Mouse (Mus musculus) MEL (cell line): ENCODE data around the gene Rpl3. TPM values are rescaled to one million over a fixed set of nuclear protein-coding genes. Genes with fewer than 3 reads are reported as not detected.
A peak's percentile ranks its signal among the peaks of the same experiment; 100 is the strongest.

Experiments used
- DNase-seq: peaks from one replicate; pipeline ENCODE4 v3.0.0; 2011; ENCODE audit warnings: low read depth, low spot score
- H3K27ac ChIP-seq: 2 replicates; pipeline ENCODE4 v1.5.1; 2012; ENCODE audit warnings: low read depth, mild to moderate bottlenecking, control low read depth, low read length, moderate library complexity; ENCODE audit not compliant: control insufficient read depth
- H3K27me3 ChIP-seq, 2 experiments: fragments of 150-350 bp in 1 of 2; sonication (generic) in 1 of 2; 2 replicates each; pipeline ENCODE4 v1.6.1; 2012; ENCODE audit warnings: low read length in 2 of 2, mild to moderate bottlenecking in 2 of 2, improper control_type of control experiment in 1 of 2, moderate library complexity in 1 of 2; ENCODE audit not compliant: insufficient read depth in 2 of 2, control insufficient read depth in 1 of 2
- H3K36me3 ChIP-seq, 2 experiments: 2 replicates each; pipeline ENCODE4 v1.6.1; 2012 to 2014; ENCODE audit warnings: low read length in 2 of 2, improper control_type of control experiment in 1 of 2, inconsistent platforms in 1 of 2, mild to moderate bottlenecking in 1 of 2; ENCODE audit not compliant: insufficient read depth in 2 of 2, control insufficient read depth in 1 of 2
- H3K4me1 ChIP-seq, 2 experiments: fragments of 150-350 bp in 1 of 2; sonication (generic) in 1 of 2; 2 replicates each; pipeline ENCODE4 v1.6.1; 2012; ENCODE audit warnings: low read length in 2 of 2, improper control_type of control experiment in 1 of 2, mild to moderate bottlenecking in 1 of 2; ENCODE audit not compliant: insufficient read depth in 2 of 2, control insufficient read depth in 1 of 2
- H3K4me3 ChIP-seq, 2 experiments: fragments of 150-350 bp in 1 of 2; sonication (generic) in 1 of 2; 2 replicates each; pipeline ENCODE4 v1.5.1; 2012; ENCODE audit warnings: low read depth in 2 of 2, low read length in 2 of 2, mild to moderate bottlenecking in 2 of 2, moderate library complexity in 2 of 2, control low read depth in 1 of 2, improper control_type of control experiment in 1 of 2; ENCODE audit not compliant: control insufficient read depth in 1 of 2, insufficient read depth in 1 of 2
- H3K79me2 ChIP-seq: 2 replicates; pipeline ENCODE4 v1.6.1; 2012; ENCODE audit warnings: mild to moderate bottlenecking, low read length, moderate library complexity; ENCODE audit not compliant: control insufficient read depth, poor library complexity, insufficient read depth
- H3K9ac ChIP-seq: 2 replicates; pipeline ENCODE4 v1.6.1; 2012; ENCODE audit warnings: low read depth, mild to moderate bottlenecking, control low read depth, low read length, moderate library complexity; ENCODE audit not compliant: control insufficient read depth, poor library complexity, severe bottlenecking
- H3K9me3 ChIP-seq: fragments of 150-350 bp; sonication (generic); replicated peaks from 2 replicates; pipeline ENCODE4 v1.6.1; 2012; ENCODE audit warnings: mild to moderate bottlenecking, low read length, improper control_type of control experiment, moderate library complexity; ENCODE audit not compliant: insufficient read depth
- BHLHE40 ChIP-seq: IDR thresholded peaks from 2 replicates; pipeline ENCODE4 v1.6.1; 2012; ENCODE audit warnings: low read depth, mild to moderate bottlenecking, inconsistent platforms, low read length, improper control_type of control experiment, borderline replicate concordance
- CHD1 ChIP-seq: IDR thresholded peaks from 2 replicates; pipeline ENCODE4 v1.6.1; 2012; ENCODE audit warnings: low read depth, mild to moderate bottlenecking, inconsistent platforms, low read length, improper control_type of control experiment
- CTCF ChIP-seq, 3 experiments: IDR thresholded peaks in 2 of 3; conservative IDR thresholded peaks in 1 of 3; 2 replicates each; pipeline ENCODE4 v1.5.1; 2011 to 2012; ENCODE audit warnings: low read length in 3 of 3, low read depth in 2 of 3, mild to moderate bottlenecking in 2 of 3, improper control_type of control experiment in 1 of 3, inconsistent platforms in 1 of 3, mixed read lengths in 1 of 3, moderate library complexity in 1 of 3; ENCODE audit not compliant: control insufficient read depth in 1 of 3, insufficient read depth in 1 of 3, poor library complexity in 1 of 3, severe bottlenecking in 1 of 3
- E2F4 ChIP-seq: IDR thresholded peaks from 2 replicates; pipeline ENCODE4 v1.6.1; 2011; ENCODE audit warnings: low read depth, low read length, improper control_type of control experiment, borderline replicate concordance
- ETS1 ChIP-seq: IDR thresholded peaks from 2 replicates; pipeline ENCODE4 v1.6.1; 2012; ENCODE audit warnings: low read depth, mild to moderate bottlenecking, inconsistent platforms, low read length, improper control_type of control experiment, moderate library complexity
- GATA1 ChIP-seq: IDR thresholded peaks from 2 replicates; pipeline ENCODE4 v1.6.1; 2011; ENCODE audit warnings: low read depth, low read length, improper control_type of control experiment
- JUND ChIP-seq: IDR thresholded peaks from 2 replicates; pipeline ENCODE4 v1.6.1; 2011; ENCODE audit warnings: low read depth, mild to moderate bottlenecking, improper control_type of control experiment, low read length
- KAT2A ChIP-seq: conservative IDR thresholded peaks from 2 replicates; pipeline ENCODE4 v1.6.1; 2012; ENCODE audit warnings: low read depth, low read length, improper control_type of control experiment, inconsistent platforms
- MAX ChIP-seq: IDR thresholded peaks from 2 replicates; pipeline ENCODE4 v1.6.1; 2011; ENCODE audit warnings: low read length, improper control_type of control experiment
- MEF2A ChIP-seq: IDR thresholded peaks from 2 replicates; pipeline ENCODE4 v1.6.1; 2014; ENCODE audit warnings: low read depth, mild to moderate bottlenecking, inconsistent platforms, low read length, improper control_type of control experiment; ENCODE audit not compliant: poor library complexity, insufficient replicate concordance, severe bottlenecking; ENCODE audit errors: extremely low read depth
- MXI1 ChIP-seq: IDR thresholded peaks from 2 replicates; pipeline ENCODE4 v1.6.1; 2011; ENCODE audit warnings: mild to moderate bottlenecking, low read depth, low read length, improper control_type of control experiment
- MYB ChIP-seq: IDR thresholded peaks from 2 replicates; pipeline ENCODE4 v1.6.1; 2011; ENCODE audit warnings: mild to moderate bottlenecking, low read depth, low read length, improper control_type of control experiment
- MYC ChIP-seq: IDR thresholded peaks from 2 replicates; pipeline ENCODE4 v1.6.1; 2011; ENCODE audit warnings: low read depth, mild to moderate bottlenecking, low read length, improper control_type of control experiment, moderate library complexity
- NELFE ChIP-seq: IDR thresholded peaks from 2 replicates; pipeline ENCODE4 v1.6.1; 2011; ENCODE audit warnings: low read depth, low read length, improper control_type of control experiment
- NRF1 ChIP-seq: IDR thresholded peaks from 2 replicates; pipeline ENCODE4 v1.6.1; 2014; ENCODE audit warnings: low read depth, mild to moderate bottlenecking, inconsistent platforms, low read length, improper control_type of control experiment, moderate library complexity; ENCODE audit not compliant: poor library complexity, insufficient read depth, severe bottlenecking
- POLR2A ChIP-seq, 2 experiments: IDR thresholded peaks; 2 replicates each; pipeline ENCODE4 v1.6.1; 2011 to 2012; ENCODE audit warnings: low read length in 2 of 2, mild to moderate bottlenecking in 2 of 2, control low read depth in 1 of 2, improper control_type of control experiment in 1 of 2, low read depth in 1 of 2, moderate library complexity in 1 of 2; ENCODE audit not compliant: control insufficient read depth in 1 of 2, insufficient read depth in 1 of 2, poor library complexity in 1 of 2
- POLR2AphosphoS2 ChIP-seq: IDR thresholded peaks from 2 replicates; pipeline ENCODE4 v1.6.1; 2011; ENCODE audit warnings: low read length, improper control_type of control experiment
- POLR2AphosphoS5 ChIP-seq: IDR thresholded peaks from 2 replicates; pipeline ENCODE4 v1.6.1; 2012; ENCODE audit warnings: low read depth, borderline replicate concordance, mild to moderate bottlenecking, inconsistent platforms, low read length, moderate library complexity, mixed read lengths
- RCOR1 ChIP-seq: IDR thresholded peaks from 2 replicates; pipeline ENCODE4 v1.6.1; 2012; ENCODE audit warnings: low read depth, mild to moderate bottlenecking, inconsistent platforms, low read length, improper control_type of control experiment
- SIN3A ChIP-seq: IDR thresholded peaks from 2 replicates; pipeline ENCODE4 v1.6.1; 2012; ENCODE audit warnings: low read length, improper control_type of control experiment, inconsistent platforms
- SMC3 ChIP-seq: IDR thresholded peaks from 2 replicates; pipeline ENCODE4 v1.6.1; 2011; ENCODE audit warnings: low read depth, low read length, improper control_type of control experiment
- TAL1 ChIP-seq: IDR thresholded peaks from 2 replicates; pipeline ENCODE4 v1.6.1; 2012; ENCODE audit warnings: mild to moderate bottlenecking, inconsistent platforms, low read length, moderate library complexity, mixed read lengths
- USF2 ChIP-seq, 2 experiments: IDR thresholded peaks; 2 replicates each; pipeline ENCODE4 v1.6.1; 2011 to 2012; ENCODE audit warnings: improper control_type of control experiment in 2 of 2, low read length in 2 of 2, borderline replicate concordance in 1 of 2, inconsistent platforms in 1 of 2, low read depth in 1 of 2, mild to moderate bottlenecking in 1 of 2; ENCODE audit not compliant: insufficient read depth in 1 of 2
- ZC3H11A ChIP-seq: IDR thresholded peaks from 2 replicates; pipeline ENCODE4 v1.6.1; 2012; ENCODE audit warnings: low read depth, mild to moderate bottlenecking, inconsistent platforms, low read length, improper control_type of control experiment
- ZMIZ1 ChIP-seq: IDR thresholded peaks from 2 replicates; pipeline ENCODE4 v1.6.1; 2012; ENCODE audit warnings: low read depth, mild to moderate bottlenecking, inconsistent platforms, low read length, improper control_type of control experiment, moderate library complexity
- polyA plus RNA-seq, 2 experiments: library from polyadenylated mRNA; stranded (reverse) in 1 of 2; unstranded in 1 of 2; fragments of >175 nt in 1 of 2; fragments of >200 nt in 1 of 2; gene quantifications; 2 replicates each; pipeline versions ENCODE4 v1.2.1 to v1.2.4; 2012; ENCODE audit warnings: low replicate concordance in 2 of 2, low read depth in 1 of 2; ENCODE audit not compliant: insufficient read length in 2 of 2, insufficient read depth in 1 of 2, missing spikeins in 1 of 2
- total RNA-seq: library from RNA; depleted of rRNA; stranded (reverse); fragments of 300-350 nt; gene quantifications from 2 replicates; pipeline ENCODE4 v1.2.3, GENCODE M21; 2012

The Rpl3 gene
- total and polyA plus RNA-seq, 3 experiments: 543 to 1,686 (median 1,096) TPM

- Histone ChIP-seq H3K4me1 (no peaks in the 10 kb centered on the region), H3K36me3 (peaks cover 15% of the 10 kb centered on the region in 2 experiments; a peak in 3 of 4 replicates), H3K9me3 (no peaks in the 10 kb centered on the region), H3K79me2 (peaks cover 46% of the 10 kb centered on the region), H3K4me3 (peak overlapping the region; percentile 60 to 85), H3K27me3 (no peaks in the 10 kb centered on the region)
- no peak; the same call in 1 of the 2 replicates for TF ChIP-seq KAT2A
- no peak for TF ChIP-seq E2F4
- TF ChIP-seq TAL1: no peak
- 0 out of 2 replicates have a peak, but pooled peaks have one; percentile 13 for TF ChIP-seq NELFE
- TF ChIP-seq ZMIZ1: peak; percentile 73
- TF ChIP-seq CHD1: peak; percentile 73; the same call in 1 of the 2 replicates
- no peak for TF ChIP-seq MYB
- no peak for TF ChIP-seq SMC3
- TF ChIP-seq USF2 (IDR thresholded peaks at IDR 0.05; ENCODE audit: borderline replicate concordance in 1 of 2, insufficient read depth in 1 of 2, low read depth in 1 of 2, low read length in 2 of 2): no peak
- TF ChIP-seq MAX: peak; percentile 67; the same call in 1 of the 2 replicates
- no peak for TF ChIP-seq POLR2AphosphoS5
- peak; percentile 54 for TF ChIP-seq SIN3A
- TF ChIP-seq ETS1: no peak
- 0 out of 4 replicates have a peak, but pooled peaks of 1 of the 2 experiments have one; percentile 42 for TF ChIP-seq POLR2A (IDR thresholded peaks at IDR 0.05; ENCODE audit: control insufficient read depth in 1 of 2, insufficient read depth in 1 of 2, low read depth in 1 of 2, low read length in 2 of 2, poor library complexity in 1 of 2)
- TF ChIP-seq MEF2A: no peak
- peak; percentile 66 for TF ChIP-seq MXI1
- peak; percentile 90 for TF ChIP-seq MYC
- TF ChIP-seq, all 39 proteins: peak for 8
- peak overlapping the region; percentile 87 for H3K9ac ChIP-seq
- DNase-seq: peak; percentile 62
- peak overlapping the region; percentile 87 for H3K27ac ChIP-seq
Observed at GRCm38 (mm10) chr15:80081801-80082546, 9.7 kb downstream of the Rpl3 start.

GRCm38 (mm10) chr15:80080711-80081615 lies 10.7 kb downstream of the Rpl3 start:
- Histone ChIP-seq H3K79me2 (peaks cover 46% of the 10 kb centered on the region), H3K4me3 (peak overlapping the region; percentile 60 to 85), H3K27ac (peak overlapping the region; percentile 87), H3K4me1 (no peaks in the 10 kb centered on the region), H3K27me3 (no peaks in the 10 kb centered on the region), H3K36me3 (peaks cover 15% of the 10 kb centered on the region in 2 experiments; a peak in 3 of 4 replicates), H3K9ac (peak overlapping the region; percentile 87), H3K9me3 (no peaks in the 10 kb centered on the region)
- DNase-seq: peak; percentile 68
- TF ChIP-seq MYC (peak; percentile 40; the same call in 1 of the 2 replicates), CTCF (IDR thresholded peaks at IDR 0.05 in 2 of 3, conservative IDR thresholded peaks at IDR 0.05 in 1 of 3; ENCODE audit: control insufficient read depth in 1 of 3, insufficient read depth in 1 of 3, low read depth in 2 of 3, low read length in 3 of 3, poor library complexity in 1 of 3, severe bottlenecking in 1 of 3) (peak in 2 of 3 experiments; percentile 42 to 48; a peak in 4 of 6 replicates), ZC3H11A (no peak), MEF2A (no peak), POLR2AphosphoS2 (0 out of 2 replicates have a peak, but pooled peaks have one; percentile 5), ETS1 (no peak), E2F4 (no peak), BHLHE40 (no peak), RCOR1 (no peak), NELFE (no peak), SMC3 (no peak), SIN3A (peak; percentile 57; the same call in 1 of the 2 replicates), NRF1 (no peak), MYB (no peak), POLR2A (IDR thresholded peaks at IDR 0.05; ENCODE audit: control insufficient read depth in 1 of 2, insufficient read depth in 1 of 2, low read depth in 1 of 2, low read length in 2 of 2, poor library complexity in 1 of 2) (peak in 1 of 2 experiments; percentile 62; a peak in 2 of 4 replicates), MXI1 (no peak), JUND (no peak), GATA1 (no peak), TAL1 (no peak)
